Mouse (Mus musculus) frontal cortex, postnatal 10 days (tissue): ENCODE measurements around the gene Slc44a3.

Experiments
- DNase-seq, 2 experiments: peaks; one replicate each; pipeline ENCODE4 v3.0.0; 2022; ENCODE audit warnings: low spot score in 2 of 2, mixed read lengths in 1 of 2

The Slc44a3 gene

DNA sequence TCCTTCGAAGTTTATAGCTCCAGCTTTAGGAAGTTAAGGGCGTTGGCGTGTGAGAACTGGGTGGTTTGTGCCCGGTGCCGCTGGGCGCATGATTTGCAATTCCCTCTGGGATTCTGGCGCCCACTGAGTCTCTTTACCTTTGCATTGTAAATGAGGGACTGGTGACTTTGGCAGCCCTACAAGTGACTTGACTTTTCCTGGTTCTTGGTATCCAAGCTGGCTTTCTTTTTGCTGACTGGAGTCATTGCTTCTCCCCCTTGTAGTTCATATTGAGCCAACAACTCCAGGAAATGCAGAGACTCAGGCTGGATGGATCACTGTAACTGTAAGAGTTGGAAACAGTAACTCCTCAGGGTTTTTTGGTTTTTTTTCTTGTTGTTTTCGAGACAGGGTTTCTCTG lies 104.0 kb downstream of the Slc44a3 start:
- no peak for DNase-seq

DNA sequence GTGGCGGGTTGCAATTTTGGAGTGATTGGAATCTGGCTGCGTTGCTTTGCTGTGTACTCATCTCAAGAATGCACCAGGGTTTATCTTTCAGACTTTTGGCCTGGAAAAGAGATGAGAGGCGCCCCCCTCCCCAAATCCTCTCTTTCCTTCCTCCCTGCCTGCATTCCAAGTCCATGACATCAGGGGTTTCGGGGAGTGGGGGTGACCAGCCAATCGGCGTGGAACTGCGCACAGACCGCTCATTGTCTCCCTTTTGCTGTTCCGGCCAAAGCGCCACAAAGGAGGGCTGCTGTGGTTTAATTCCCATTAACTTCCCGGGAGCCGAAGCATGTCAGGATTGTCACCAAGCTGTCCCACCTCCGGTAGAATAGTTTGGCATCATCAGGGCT lies 104.7 kb downstream of the Slc44a3 start:
- peak; percentile 46 to 60 for DNase-seq

DNA sequence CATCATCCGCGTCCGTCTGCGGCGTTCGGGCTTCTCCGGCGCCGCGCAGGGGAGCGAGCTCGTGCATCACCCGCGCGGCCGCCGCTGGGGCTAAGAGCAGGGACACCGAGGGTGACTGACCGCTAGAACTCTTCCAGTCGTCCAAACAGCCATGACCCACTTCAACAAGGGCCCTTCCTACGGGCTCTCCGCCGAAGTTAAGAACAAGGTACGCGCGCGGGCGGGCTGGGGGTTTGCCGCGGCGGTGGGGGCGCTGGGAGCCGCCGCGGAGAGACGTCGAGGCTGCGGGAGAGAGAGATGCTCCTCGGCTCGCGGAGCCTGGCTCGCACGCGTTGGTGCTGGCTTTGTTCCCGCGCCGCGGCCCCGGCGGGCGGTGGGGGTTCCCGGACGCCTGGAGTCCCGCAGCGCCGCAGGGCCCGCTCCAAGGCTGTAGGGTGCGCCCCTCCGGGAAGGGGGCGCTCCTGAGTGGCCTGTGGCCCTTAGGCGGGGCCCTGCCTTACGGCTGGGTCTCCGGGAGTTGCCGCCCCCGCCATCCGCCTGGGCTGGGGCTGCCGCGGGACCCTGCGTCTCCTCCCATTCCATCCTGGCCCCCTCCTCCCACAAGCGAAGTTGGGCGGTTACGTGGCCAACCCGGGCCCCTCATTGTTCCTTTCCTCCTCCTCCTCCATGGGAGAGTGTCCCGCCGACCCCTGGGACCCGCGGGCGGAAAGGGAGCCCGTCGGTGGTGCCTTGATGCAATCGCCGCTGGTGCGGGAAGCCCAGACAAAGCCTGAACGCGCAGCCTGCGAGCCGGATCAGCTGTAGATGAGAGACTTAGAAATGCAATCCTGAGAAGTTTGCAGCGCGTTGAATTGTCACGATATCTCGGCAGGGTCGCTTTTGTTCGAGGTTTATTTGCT lies 105.3 kb downstream of the Slc44a3 start:
- peak; percentile 55 to 77 for DNase-seq

DNA sequence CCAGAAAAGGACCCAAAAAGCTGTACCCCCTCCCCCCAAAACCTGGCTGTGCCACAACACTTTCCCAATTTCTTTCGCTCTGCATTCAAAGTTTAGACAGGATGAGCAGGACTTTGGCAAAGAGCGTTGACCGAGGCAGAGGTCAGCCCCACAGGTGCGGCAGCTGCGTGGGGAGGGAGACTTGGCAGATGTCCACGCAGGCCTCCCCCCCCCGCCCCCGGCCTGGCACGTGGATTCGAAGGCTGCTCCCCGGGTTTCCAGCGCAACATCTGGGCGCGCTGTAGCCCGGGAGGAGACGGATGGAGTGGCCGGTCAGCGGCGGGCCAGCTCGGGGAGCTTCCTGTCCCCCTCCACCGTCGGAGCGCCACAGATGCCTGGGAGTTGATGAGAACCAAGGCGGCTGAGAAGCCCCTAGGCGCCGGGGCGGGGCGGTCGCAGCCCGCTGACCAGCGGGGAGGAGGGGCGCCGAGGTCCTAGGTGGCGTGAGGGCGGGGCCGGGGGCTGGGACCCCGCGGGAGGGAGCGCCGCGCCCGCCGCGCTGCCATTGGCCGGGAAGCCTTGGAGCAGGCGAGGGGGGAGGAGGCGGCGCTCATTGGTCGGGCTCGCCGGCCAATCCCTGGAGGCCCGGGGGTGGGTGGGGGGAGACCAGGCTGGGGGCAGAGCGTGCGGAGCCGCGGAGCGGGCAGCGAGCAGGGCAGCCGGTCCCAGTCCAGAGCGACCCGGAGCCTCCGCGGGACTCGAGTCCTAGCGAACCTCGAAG lies 106.2 kb downstream of the Slc44a3 start, which contains the start of gene Cnn3:
TSS of gene Cnn3 (plus strand) at position 637 of the 760 bp plus-strand sequence.
- peak; percentile 73 to 88 for DNase-seq

DNA sequence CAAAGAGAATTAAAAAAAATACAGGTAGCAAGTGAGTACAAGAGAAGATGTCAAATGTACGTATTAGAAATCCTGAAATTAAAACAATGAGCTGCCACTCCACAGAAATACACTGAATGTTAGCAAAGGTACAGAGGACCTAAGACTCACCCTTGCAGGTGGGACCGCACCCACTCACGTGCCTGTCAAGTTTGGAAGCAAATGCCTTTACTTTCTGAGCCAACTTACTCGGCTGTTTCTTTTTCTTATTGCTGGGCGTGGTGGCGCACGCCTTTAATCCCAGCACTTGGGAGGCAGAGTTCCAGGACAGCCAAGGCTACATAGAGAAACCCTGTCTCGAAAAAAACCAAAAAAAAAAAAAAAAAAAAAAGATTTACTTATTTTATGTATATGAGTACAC lies 109.8 kb downstream of the Slc44a3 start:
- no peak for DNase-seq

DNA sequence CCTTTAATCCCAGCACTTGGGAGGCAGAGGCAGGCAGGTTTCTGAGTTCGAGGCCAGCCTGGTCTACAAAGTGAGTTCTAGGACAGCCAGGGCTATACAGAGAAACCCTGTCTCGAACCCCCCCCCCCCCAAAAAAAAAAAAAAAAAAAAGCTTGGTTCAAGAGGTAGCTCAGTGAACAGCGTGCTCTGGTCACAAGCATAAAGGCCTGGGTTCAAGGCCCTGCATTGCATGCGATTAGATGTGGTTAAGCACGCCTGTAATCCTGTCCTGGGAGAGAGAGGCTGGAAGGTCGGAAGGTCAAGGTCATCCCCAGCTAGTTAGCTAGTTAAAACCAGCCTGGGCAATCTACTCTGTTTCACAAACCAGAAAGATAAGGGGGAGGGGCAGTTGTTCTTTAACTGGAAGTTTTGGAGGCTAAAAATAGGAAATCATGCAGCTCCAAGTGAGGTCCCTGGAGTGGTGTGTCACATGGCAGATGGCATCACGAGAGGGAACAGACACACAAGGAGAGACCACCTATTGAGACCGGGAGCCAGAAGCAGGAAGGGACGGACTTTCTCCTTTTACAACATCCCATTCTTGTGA lies 113.3 kb downstream of the Slc44a3 start:
- DNase-seq = no peak

DNA sequence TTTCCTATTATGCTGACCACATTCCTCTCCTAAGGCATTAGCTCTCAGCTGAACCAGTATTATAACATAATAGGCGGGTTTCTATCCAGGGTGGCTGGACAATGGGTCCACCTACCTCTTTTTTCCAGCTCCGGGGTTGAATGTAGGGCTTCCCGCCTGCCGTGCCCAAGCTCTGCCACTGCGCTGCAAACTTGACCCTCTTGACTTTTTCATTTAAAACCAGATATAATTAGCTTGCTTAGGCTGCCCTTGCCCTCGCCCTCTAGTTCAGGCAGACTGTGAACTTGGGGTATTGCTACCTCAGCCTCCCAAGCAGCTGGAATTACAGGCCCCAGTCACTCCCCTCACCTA lies 114.0 kb downstream of the Slc44a3 start:
- no peak for DNase-seq

DNA sequence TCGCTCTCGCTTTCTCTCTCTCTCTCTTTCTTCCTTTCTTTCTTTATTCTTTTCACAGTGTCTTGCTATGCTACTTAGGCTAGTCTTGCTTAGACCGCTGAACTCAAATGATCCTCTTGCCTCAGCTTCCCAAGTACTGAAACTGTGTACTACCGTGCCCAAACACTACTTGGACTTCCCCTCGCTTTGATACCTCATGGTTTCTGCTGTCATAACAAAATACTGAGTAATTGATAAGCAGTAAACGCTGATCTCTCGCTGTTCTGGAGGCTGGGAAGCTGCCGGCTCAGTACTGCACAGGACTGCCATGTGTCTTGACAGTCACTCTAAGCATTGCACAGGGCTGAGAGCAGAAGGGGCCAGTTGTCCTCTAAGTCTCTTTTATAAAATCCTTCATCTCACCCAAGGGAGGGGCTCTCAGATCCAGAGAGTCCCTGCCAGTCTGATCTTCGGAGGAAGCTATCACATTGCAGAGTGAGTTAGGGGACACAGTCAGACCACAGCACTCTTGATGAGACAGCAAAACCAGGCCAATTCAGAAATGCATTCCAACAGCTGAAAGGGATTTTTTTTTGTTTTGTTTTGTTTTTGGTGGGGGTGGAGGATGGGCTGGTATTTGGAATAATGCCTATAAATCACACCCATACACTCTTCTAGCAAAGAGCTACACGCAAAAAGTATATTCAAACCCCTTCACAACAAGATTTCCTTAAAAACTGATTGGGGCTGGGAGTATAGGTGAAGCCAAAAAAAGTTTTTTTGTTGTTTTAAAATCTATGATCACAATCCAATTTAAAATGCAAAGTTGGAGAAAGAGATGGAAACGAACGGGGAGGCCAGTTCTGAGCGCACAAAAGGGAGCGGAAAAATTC lies 114.6 kb downstream of the Slc44a3 start:
- no peak for DNase-seq

DNA sequence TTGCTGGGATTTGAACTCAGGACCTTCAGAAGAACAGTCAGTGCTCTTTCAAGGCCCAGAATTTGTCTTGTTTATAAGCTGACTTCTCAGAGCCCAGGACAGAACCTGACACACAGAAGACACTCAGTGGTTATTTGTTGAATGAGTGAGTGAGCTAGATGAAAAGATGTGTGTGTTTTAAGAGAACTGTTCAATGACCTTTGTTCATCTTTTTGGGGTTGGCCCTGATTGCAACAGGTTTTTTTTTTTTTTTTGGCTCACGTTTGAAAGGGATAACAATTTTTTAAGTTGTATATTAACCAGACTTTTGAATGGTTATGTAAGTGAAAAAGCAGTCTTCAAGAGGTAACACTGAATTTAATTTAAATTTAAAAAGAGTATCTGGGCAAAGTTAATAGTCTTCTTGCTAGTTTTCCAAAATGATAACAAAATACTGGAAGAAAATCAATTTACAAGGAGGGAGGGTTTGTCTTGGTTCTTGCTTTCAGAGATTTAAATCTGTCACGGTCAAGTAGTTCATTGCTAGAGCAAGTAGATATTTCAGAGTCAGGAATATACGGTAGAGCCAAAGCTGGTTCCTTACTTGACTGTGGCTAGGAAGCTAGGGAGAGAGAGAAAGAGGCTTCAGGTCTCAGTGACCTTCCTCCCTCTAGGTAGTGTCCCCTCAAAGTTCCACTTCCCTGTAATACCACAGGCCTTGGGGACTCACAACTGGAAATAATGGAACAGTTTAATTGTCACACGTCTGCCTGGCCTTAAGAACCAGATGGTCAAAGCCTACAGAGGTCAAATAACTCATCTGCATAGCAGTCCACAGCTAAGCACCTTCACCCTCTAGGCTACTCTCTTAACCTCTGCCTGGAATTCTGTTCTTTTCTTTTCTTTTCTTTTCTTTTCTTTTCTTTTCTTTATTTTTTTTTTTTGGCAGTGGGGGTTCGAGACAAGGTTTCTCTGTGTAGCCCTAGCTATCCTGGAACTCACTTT lies 115.7 kb downstream of the Slc44a3 start:
- no peak for DNase-seq

DNA sequence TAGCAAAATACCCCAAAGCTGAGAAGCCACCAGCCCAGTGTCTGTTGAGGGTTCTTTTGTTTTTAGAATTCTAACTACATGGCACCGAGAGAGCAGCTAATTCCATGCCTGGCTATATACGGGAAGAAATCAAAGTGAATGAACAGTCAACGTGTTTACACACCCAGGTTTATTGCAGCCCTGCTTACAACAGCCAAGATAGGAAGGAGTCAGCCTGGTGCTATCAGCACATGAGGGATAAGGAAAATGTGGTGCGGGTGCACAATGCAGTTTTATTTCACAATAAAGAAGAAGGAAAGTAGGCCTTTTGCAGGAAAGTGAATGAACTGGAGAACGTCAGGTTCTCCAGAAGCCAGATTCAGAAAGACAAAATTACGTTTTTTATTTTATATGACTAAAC lies 120.8 kb downstream of the Slc44a3 start:
- no peak for DNase-seq
